Mouse (Mus musculus) neural tube, embryonic 10.5 days (tissue): Measurements from ENCODE around the gene Rgma.

Experiments
- DNase-seq: peaks from one replicate; pipeline ENCODE4 v3.0.0-alpha.2; 2017; ENCODE audit warnings: low spot score; ENCODE audit errors: extremely low spot score

The Rgma gene

GRCm38 (mm10) chr7:73399501-73400044 lies 24.3 kb downstream of the Rgma start:
- DNase-seq, result peak; percentile 88

DNA sequence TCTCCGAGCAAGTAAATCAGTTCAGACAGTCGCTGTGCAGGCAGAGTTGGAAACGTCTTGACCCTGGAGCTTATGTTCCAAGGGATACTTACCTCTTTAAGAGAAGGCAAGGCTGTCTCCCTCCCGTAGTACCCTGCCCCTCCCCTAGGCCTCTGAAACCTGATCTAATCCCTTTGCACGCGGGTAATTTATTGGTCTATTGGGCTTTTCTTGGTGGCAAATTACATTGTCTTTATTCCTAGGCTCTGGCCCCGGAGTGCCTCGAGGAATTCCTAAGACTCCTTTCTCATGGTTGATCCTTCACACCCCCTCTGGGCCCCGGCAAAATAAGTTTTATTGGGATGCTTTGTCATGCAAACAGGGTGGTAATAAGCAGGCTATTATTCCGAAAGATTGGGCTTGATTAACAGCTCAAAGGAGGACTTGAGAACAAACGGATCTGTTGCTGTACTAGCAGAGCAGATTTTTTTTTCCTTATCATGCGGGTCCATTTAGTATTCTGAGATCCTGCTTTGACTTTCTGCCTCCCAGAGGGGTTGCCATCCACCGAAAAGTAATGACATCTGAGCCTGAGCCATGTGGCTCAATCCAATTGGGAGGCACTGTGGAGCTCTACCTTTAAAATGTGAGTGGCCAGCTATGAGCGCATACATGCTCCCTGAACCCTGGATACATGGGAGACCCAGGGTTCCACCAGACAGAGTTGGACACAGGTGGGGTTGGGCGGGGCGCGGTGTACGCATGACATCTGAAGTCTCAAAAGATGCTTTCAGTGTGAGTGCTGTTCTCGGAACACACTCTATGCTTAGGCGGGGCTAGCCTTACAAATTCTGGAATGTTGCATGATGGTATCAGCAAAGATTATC lies 25.0 kb downstream of the Rgma start:
- DNase-seq, result no peak

- DNase-seq, result no peak
Measured at GRCm38 (mm10) chr7:73402106-73402505, 26.8 kb downstream of the Rgma start.

DNA sequence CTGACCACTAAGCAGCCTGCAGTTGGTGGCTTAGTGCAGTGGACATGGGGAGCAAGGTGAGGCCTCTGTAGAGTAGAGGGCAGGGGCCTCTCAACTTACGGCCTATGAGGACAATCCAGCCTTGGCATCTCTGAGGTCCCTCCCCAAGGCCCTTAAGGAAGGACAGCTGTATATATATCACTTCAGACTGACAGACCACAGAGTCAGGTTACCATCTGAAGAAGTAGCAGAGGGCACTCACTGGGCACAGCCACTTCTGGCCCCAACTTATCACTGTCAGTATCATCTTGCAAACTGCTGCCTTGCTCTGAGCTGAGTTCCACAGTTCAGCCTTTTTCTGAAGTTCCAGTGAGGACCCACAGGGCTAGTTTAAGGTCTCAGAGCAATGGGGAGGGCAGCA lies 27.4 kb downstream of the Rgma start:
- DNase-seq, result no peak

GRCm38 (mm10) chr7:73403538-73403937 lies 28.2 kb downstream of the Rgma start:
- no peak for DNase-seq

- DNase-seq, result no peak
Measured at GRCm38 (mm10) chr7:73405550-73405949, 30.2 kb downstream of the Rgma start.

- no peak for DNase-seq
Measured at GRCm38 (mm10) chr7:73411523-73411922, 36.2 kb downstream of the Rgma start.

DNA sequence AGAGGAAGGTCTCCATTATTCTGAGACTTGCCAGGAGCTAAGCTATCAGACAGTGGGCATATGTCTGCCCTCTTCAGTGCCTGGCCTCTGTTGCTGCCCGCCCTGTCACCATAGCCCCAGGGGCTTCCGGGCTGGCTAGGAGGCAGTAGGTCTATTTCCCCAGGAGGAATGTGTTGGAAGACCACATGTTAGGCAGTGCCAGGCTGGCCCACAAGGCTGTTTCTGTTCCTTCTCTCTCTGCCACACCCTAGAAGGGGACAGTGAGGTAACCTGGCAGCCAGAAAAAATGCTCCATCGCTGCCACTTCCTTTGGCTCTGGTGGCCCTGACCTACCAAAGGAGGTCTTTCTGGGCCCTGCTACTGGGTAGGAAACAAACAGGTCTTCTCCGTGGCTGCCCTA lies 36.7 kb downstream of the Rgma start:
- no peak for DNase-seq

DNA sequence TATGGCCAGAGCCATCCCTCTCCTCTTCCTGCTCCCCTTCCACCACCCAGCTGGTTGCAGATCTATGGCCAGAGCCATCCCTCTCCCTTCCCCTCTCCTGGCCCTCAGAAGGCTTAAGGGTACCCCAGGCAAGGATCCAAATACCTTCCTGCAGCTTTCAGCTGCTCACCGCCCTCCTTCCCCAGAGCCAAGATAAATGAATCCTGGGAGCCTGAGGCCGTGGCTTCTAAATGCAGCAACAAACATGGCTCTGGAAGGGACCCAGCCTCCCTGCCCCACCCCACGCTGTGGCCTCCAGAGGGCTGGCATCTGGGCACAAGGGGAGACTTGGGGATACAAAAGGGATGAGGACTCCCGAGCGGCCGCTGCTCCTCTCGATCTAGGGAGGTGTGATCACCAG lies 37.1 kb downstream of the Rgma start:
- no peak for DNase-seq

DNA sequence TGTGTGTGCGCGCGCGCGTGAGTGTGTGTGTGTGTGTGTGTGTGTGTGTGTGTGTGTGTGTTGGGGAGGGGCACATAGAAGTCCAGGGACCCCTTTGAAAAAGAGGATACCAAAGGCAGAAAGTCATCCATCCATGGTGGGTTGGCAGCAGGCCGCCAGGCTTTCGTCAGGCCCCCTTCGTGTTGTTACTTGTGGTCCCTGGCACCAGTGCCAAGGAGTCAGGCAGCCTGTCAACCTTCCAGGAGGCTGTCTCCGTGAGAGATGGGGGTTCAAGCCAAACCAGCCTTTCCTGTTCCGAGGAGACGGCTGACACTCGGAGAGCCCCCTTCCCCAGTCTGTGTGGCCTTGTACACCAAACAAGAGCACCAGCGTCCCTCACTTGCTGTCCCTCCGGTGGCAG lies 38.9 kb downstream of the Rgma start:
- DNase-seq, result no peak

DNA sequence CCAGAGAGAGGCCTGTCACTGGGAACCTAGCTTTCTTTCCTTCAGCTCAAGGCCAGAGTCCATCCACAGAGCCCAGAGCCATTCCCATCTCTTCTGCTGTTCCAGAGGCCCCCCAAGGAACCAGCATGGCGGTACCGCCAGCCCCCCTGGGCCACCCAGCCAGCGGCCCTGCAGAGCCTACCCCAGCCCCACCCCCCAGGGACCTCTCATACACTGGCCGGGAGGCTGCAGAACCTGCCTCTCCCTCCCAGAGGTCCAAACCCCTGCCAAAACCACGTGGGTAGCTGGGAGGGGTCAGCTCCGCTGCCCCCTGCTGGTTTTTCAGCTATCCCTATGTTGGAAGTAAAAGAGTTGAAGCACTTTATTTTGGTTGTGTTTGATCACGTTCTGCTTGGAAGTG lies 44.1 kb downstream of the Rgma start:
- DNase-seq, result no peak

GRCm38 (mm10) chr7:73420827-73421226 lies 45.5 kb downstream of the Rgma start:
- DNase-seq, result no peak

DNA sequence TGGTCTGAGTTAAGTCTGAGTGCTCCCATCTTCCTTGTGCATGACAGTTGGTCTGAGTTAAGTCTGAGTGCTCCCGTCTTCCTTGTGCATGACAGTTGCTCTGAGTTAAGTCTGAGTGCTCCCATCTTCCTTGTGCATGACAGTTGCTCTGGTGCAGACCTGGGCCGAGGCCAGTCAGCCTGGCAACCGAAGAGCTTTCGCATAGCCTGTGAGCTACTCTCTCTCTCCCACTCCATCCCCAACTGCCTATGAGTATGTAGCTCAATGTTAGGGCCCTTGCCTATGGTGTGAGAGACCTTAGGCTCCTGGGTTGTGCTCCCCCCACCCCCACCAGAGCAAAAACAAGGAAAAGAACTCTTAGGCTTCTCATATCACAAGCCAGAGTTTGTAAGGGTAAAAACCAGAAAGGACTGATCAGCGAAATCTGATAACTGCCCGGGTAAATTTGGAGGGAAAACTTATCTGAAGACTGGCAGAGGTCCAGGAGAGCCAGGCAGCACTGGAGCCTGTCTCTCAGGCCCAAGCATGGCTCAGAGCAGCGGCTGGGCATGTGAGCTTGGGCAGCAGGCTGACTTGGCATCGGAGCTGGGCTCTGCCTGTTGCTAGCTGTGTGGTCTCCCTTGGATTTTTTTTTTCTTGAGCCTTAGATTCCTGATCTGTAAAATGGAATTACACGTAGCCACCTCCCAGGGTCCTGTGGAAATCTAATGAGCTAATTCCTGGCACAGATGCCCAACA lies 46.1 kb downstream of the Rgma start:
- no peak for DNase-seq

GRCm38 (mm10) chr7:73422223-73423113 lies 47.2 kb downstream of the Rgma start:
- peak; percentile 81 for DNase-seq

GRCm38 (mm10) chr7:73423236-73423635 lies 47.9 kb downstream of the Rgma start:
- DNase-seq, result no peak

- no peak for DNase-seq
Measured at GRCm38 (mm10) chr7:73424243-73424642, 48.9 kb downstream of the Rgma start.

DNA sequence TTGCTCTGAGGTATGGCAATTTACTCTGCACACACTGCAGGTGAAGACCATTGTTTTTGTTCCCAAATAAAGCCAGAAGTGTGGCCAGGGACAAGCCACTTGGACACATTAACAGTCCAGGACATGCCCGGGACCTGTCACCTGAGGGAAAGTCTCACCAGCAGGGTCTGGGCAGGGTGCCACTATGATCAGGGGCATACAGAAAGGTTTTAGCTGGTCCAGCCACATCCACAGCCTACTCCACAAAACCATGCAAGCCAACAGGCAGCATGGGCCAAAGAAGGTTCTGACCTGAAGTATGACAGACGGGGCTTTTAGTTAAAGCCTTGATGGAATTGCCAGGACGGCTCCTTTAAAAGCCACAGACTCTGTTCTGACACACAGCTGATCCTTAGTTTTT lies 49.4 kb downstream of the Rgma start:
- DNase-seq, result no peak

- DNase-seq, result no peak
Measured at GRCm38 (mm10) chr7:73425451-73425850, 50.1 kb downstream of the Rgma start.

DNA sequence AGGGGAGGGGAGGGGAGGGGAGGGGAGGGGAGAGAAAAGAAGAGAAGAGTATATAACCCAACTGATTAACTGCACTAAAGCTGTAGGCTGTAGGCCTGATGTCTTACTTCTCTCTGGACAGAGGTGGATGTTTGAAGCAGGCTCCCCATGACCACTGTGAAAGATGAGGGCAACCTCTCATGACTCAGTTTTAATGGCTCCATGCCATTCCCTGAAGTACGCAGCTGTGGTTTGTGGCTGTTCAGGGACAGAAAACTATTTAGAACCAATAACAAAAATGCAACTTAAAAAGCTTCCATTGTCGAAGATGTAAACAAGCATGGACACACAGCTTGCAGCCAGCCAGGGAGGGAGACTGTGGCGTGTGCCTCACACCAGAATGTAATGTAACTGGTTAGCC lies 50.9 kb downstream of the Rgma start:
- no peak for DNase-seq

- no peak for DNase-seq
Measured at GRCm38 (mm10) chr7:73426752-73427386, 51.6 kb downstream of the Rgma start.

DNA sequence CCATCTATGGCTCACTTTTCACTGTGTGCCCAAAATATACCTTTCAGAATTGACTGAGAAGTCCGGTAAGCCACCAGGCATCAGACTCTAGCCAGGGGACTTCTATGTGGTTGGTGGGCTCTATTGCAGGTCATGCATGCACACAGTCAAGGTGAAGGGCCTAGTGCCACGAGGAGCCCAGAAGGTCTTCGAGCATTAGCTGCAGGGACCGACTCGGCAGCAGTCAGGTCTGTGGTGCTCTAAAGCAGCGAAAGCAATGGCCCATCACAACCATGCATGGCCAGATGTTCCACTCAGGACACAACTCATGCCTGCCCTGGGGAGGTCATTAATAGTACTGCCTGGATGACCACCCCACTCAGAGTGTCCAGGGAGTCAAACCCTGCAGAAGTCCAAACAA lies 52.5 kb downstream of the Rgma start:
- no peak for DNase-seq
